Mouse (Mus musculus) stomach, embryonic 16.5 days (tissue): ENCODE results near the gene Sult2b1. TPM values are rescaled to one million over a fixed set of nuclear protein-coding genes. Genes with fewer than 3 reads are reported as not detected.

Experiments used
- ATAC-seq: fragments of 200-750 bp; cut with Nextera tagmentation; 2 replicates; pipeline ENCODE4 v1.8.0; 2017; ENCODE audit warnings: moderate number of reproducible peaks, moderate TSS enrichment; ENCODE audit not compliant: insufficient read depth, low FRiP score
- H3K27ac ChIP-seq: fragments of 300-500 bp; sonication (generic); 2 replicates; pipeline ENCODE4 v1.5.1; 2014; ENCODE audit warnings: low read length
- H3K27me3 ChIP-seq: fragments of 300-500 bp; sonication (generic); 2 replicates; pipeline ENCODE4 v1.6.1; 2014; ENCODE audit warnings: low read length, control low read depth, mixed read lengths; ENCODE audit not compliant: control insufficient read depth, insufficient read depth
- H3K36me3 ChIP-seq: fragments of 300-500 bp; sonication (generic); 2 replicates; pipeline ENCODE4 v1.6.1; 2014; ENCODE audit warnings: low read length; ENCODE audit not compliant: control insufficient read depth, insufficient read depth
- H3K4me1 ChIP-seq: fragments of 300-500 bp; sonication (generic); 2 replicates; pipeline ENCODE4 v1.6.1; 2014; ENCODE audit warnings: low read length, control low read depth, mixed read lengths; ENCODE audit not compliant: control insufficient read depth, insufficient read depth
- H3K4me2 ChIP-seq: fragments of 300-500 bp; sonication (generic); 2 replicates; pipeline ENCODE4 v1.6.1; 2014; ENCODE audit warnings: low read depth, low read length, mixed read lengths
- H3K4me3 ChIP-seq: fragments of 300-500 bp; sonication (generic); replicated peaks from 2 replicates; pipeline ENCODE4 v1.5.1; 2014; ENCODE audit warnings: mild to moderate bottlenecking, low read length
- H3K9ac ChIP-seq: fragments of 300-500 bp; sonication (generic); 2 replicates; pipeline ENCODE4 v1.6.1; 2014; ENCODE audit warnings: low read length
- H3K9me3 ChIP-seq: fragments of 300-500 bp; sonication (generic); replicated peaks from 2 replicates; pipeline ENCODE4 v1.6.1; 2016; ENCODE audit warnings: low read length, control low read depth; ENCODE audit not compliant: control insufficient read depth
- WGBS: fragments of 180-500 bp; shearing (Covaris S2); extraction: QIAGEN DNeasy Blood & Tissue Kit; methylation state at CpG from one replicate; pipeline ENCODE4 v1.1.7; 2014; 5-methylcytosine and 5-hydroxymethylcytosine counted together
- polyA plus RNA-seq: library from polyadenylated mRNA; unstranded; fragments of >200 nt; fragmentation: Nextera tagmentation; extraction: Ambion mirVana; gene quantifications from 2 replicates; pipeline ENCODE4 v1.2.1, GENCODE M21; 2015

Gene Sult2b1
- 32.7 and 46.5 TPM in 2 replicates for polyA plus RNA-seq

- WGBS: 20% methylated on average over 20 of the region's 20 CpGs
- peak within 1 kb of the TSS; percentile 89 for H3K4me2 ChIP-seq
- H3K4me1 ChIP-seq: peaks cover 22% of the 10 kb centered on the region
- peak within 1 kb of the TSS; percentile 83 for H3K9ac ChIP-seq
- H3K27ac ChIP-seq: no peak within 1 kb of the TSS; the same call in 1 of the 2 replicates
- peak within 1 kb of the TSS; percentile 67 for H3K4me3 ChIP-seq
- peaks cover 7% of the 10 kb centered on the region; the same call in 1 of the 2 replicates for H3K27me3 ChIP-seq
- ATAC-seq: peak; percentile 22
- no peaks in the 10 kb centered on the region for H3K9me3 ChIP-seq
- 0 out of 2 replicates have a peak, but pooled peaks cover 4% of the 10 kb centered on the region for H3K36me3 ChIP-seq
These were observed at the start of gene Sult2b1 for GRCm38 (mm10) chr7:45784524-45785372. Gene Sult2b1 (minus strand): TSS chr7:45784669.

DNA sequence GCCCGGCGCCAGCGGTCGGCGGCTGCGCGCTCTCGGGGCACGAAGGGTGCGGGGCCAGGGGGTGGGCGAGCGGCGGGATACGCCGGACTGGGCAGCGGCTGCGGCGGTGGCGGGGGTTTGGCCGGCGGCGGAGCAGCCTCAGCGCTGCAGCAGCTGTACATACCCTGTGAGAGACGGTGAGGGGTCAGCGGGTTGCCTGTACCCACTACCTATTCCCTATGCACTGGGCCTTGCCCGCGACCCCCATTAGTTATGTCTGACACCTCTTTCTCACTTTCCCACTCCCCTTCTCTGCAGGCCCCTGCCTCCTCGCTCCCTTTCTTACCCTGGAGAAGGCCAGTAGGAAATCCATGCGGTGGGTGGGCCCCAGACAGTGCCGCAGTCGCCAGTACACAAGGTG lies 49.5 kb upstream of the Sult2b1 start:
- peak overlapping the region; percentile 64 for H3K4me2 ChIP-seq
- peak overlapping the region; percentile 67 for H3K9ac ChIP-seq
- H3K36me3 ChIP-seq: no peaks in the 10 kb centered on the region
- peak overlapping the region; percentile 50 for H3K4me3 ChIP-seq
- 3% methylated on average over 27 of the region's 31 CpGs for WGBS
- H3K9me3 ChIP-seq: no peaks in the 10 kb centered on the region
- H3K27ac ChIP-seq: no peak overlapping the region
- peaks cover 16% of the 10 kb centered on the region; the same call in 1 of the 2 replicates for H3K4me1 ChIP-seq
- ATAC-seq: no peak
- H3K27me3 ChIP-seq: peaks cover 34% of the 10 kb centered on the region

- Histone ChIP-seq H3K4me3 (peak overlapping the region; percentile 50), H3K4me2 (peak overlapping the region; percentile 64), H3K36me3 (no peaks in the 10 kb centered on the region), H3K9me3 (no peaks in the 10 kb centered on the region), H3K9ac (peak overlapping the region; percentile 67), H3K27ac (no peak overlapping the region), H3K4me1 (peaks cover 16% of the 10 kb centered on the region; the same call in 1 of the 2 replicates), H3K27me3 (peaks cover 34% of the 10 kb centered on the region)
- ATAC-seq: peak; percentile 2; the same call in 1 of the 2 replicates
- WGBS: under 1% methylated on average over 85 of the region's 86 CpGs
These were observed 48.8 kb upstream of the Sult2b1 start for GRCm38 (mm10) chr7:45833148-45833790.

GRCm38 (mm10) chr7:45832428-45832827 lies 48.0 kb upstream of the Sult2b1 start:
- no peaks in the 10 kb centered on the region for H3K9me3 ChIP-seq
- peaks cover 34% of the 10 kb centered on the region for H3K27me3 ChIP-seq
- no peak overlapping the region for H3K27ac ChIP-seq
- peaks cover 16% of the 10 kb centered on the region; the same call in 1 of the 2 replicates for H3K4me1 ChIP-seq
- WGBS: 9% methylated on average over 30 of the region's 30 CpGs
- peaks cover 6% of the 10 kb centered on the region; the same call in 1 of the 2 replicates for H3K36me3 ChIP-seq
- no peak for ATAC-seq
- H3K9ac ChIP-seq: peak overlapping the region; percentile 67
- peak overlapping the region; percentile 50 for H3K4me3 ChIP-seq
- peak overlapping the region; percentile 64 for H3K4me2 ChIP-seq

DNA sequence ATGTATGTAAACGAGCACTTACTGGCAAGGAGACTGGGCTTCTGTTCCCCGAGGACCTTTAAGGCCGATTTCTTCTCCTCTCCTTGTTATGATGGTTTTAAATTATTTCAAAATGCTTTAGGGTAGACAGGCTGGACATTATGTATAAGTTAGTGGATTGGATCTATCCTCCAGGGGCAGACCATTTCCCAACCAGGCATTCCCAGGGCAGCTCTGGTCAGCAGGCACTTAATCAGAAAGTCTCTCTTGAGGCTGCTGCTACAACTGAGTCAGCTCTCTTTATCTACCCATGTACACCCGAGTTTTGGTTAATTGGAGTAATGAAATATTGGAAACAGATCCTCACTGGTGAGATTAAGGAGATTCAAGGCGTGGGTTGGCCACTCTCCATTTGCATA lies 46.7 kb upstream of the Sult2b1 start:
- Histone ChIP-seq H3K27ac (peak overlapping the region; percentile 62; the same call in 1 of the 2 replicates), H3K9ac (peak overlapping the region; percentile 86; the same call in 1 of the 2 replicates), H3K4me3 (peak overlapping the region; percentile 99), H3K9me3 (no peaks in the 10 kb centered on the region), H3K27me3 (peaks cover 34% of the 10 kb centered on the region), H3K36me3 (peaks cover 6% of the 10 kb centered on the region; the same call in 1 of the 2 replicates), H3K4me2 (peak overlapping the region; percentile 97), H3K4me1 (peaks cover 16% of the 10 kb centered on the region; the same call in 1 of the 2 replicates)
- no peak for ATAC-seq
- WGBS: 19% methylated on average over 5 of the region's 5 CpGs

DNA sequence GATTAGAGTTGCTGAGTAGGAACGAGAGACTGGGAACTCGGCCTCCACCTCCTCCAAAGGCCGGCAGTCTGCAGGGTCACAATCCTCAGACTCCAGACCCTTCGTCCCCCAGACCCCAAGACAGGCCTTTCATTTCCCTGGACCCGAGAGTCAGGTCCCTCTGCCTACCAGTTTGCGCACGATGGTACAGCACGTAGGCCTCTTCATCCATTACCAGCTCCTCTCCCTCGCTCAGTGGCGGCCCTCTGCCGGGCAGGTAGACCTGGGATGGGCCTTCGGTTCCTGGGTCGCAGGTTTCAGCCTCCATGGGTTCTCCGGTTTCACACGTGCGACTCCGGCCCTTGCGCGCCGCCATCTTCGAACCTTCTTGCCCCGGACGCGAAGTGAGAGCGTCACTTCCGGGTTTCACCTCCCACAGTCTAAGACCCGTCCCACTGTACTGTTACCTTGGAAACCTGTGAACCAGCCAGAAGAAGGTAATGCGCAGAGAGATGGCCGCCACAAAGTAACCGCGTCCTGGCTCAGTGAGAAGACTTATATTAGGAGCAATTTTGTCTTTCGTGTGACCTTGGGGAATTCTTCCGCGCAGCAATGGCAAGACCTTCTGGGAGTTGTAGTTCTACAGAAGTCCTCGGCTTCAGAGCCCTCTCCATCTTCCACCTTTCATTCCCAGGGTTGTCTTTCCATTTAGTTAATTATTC lies 46.1 kb upstream of the Sult2b1 start, which contains the start of gene Grwd1:
Gene Grwd1 (minus strand): TSS at position 518 of the 701 bp plus-strand sequence.
- peaks cover 11% of the 10 kb centered on the region; the same call in 1 of the 2 replicates for H3K36me3 ChIP-seq
- ATAC-seq: peak; percentile 87
- peak within 1 kb of the TSS; percentile 86 for H3K9ac ChIP-seq
- peak within 1 kb of the TSS; percentile 99 for H3K4me3 ChIP-seq
- H3K4me2 ChIP-seq: peak within 1 kb of the TSS; percentile 97
- WGBS: under 1% methylated on average over 35 of the region's 35 CpGs
- no peaks in the 10 kb centered on the region for H3K9me3 ChIP-seq
- H3K27me3 ChIP-seq: peaks cover 34% of the 10 kb centered on the region
- H3K4me1 ChIP-seq: peaks cover 16% of the 10 kb centered on the region; the same call in 1 of the 2 replicates
- peak within 1 kb of the TSS; percentile 62 for H3K27ac ChIP-seq

DNA sequence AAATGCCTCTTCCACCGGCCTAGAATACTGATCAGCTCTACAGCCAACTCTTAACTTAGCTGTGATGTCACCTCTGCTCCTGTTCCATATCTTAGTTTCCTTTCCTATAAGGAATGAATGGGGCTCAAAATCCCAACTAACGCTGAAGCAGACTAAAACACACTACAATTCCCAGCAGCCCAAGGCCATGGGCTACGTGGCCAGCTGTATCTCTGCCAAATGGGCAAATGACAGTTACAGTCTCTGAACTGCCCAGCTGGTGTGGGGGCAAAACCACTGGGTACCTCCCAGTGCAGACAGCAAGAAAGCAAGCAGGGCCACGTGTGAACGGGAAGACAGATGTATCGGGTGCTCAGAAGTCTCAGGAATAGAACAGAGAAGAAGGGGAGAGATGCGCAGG lies 42.2 kb upstream of the Sult2b1 start:
- no peak overlapping the region for H3K9ac ChIP-seq
- H3K4me2 ChIP-seq: no peak overlapping the region
- H3K27me3 ChIP-seq: no peaks in the 10 kb centered on the region; the same call in 1 of the 2 replicates
- H3K9me3 ChIP-seq: no peaks in the 10 kb centered on the region
- H3K36me3 ChIP-seq: peaks cover 25% of the 10 kb centered on the region
- H3K27ac ChIP-seq: no peak overlapping the region
- ATAC-seq: no peak
- peaks cover 8% of the 10 kb centered on the region; the same call in 1 of the 2 replicates for H3K4me1 ChIP-seq
- WGBS: 92% methylated on average over 7 of the region's 7 CpGs
- no peak overlapping the region for H3K4me3 ChIP-seq

DNA sequence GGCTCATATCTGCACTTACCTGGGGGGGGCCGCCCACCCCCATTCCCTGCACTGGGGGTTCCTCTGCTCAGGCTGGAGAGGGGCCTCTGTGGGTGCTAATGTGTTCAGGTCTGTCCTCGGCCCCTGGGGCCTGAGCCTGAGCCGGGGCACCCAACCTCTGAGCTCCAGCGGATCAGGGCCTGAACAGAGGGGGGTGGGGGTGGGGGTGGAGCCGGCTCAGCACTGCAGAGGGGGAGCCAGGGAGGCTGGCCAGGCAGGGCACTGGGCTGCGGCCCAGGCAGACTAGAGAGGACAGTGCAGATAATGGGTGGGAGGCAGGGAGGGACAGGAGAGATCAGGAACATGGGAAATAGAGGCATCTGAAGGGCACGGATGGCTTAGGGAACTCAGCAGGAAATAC lies 40.1 kb upstream of the Sult2b1 start, which contains the start of gene Kcnj14:
Gene Kcnj14 (minus strand): TSS at position 185 of the 400 bp plus-strand sequence.
- H3K9ac ChIP-seq: no peak within 1 kb of the TSS
- H3K27ac ChIP-seq: no peak within 1 kb of the TSS
- H3K9me3 ChIP-seq: no peaks in the 10 kb centered on the region
- H3K27me3 ChIP-seq: no peaks in the 10 kb centered on the region
- peaks cover 25% of the 10 kb centered on the region for H3K36me3 ChIP-seq
- ATAC-seq: no peak
- 70% methylated on average over 7 of the region's 7 CpGs for WGBS
- H3K4me3 ChIP-seq: no peak within 1 kb of the TSS
- no peak within 1 kb of the TSS for H3K4me2 ChIP-seq
- peaks cover 1% of the 10 kb centered on the region; the same call in 1 of the 2 replicates for H3K4me1 ChIP-seq
